ENCODE assay signal across 9 mouse cellular contexts in genomic region chr8:107502922-107503321, GRCm38 (mm10).
DNase-seq lines count a peak whose midpoint lies in the region; ATAC-seq and TF ChIP-seq lines count a peak whose summit lies in the region.
"Had no signal": no experiment of that assay in that cellular context is flagged by ENCODE, and none has a peak within 500 bp of the region (broad histone marks: within the 10 kb centered on the region; RNA-seq: fewer than 3 reads in every experiment).

No protein-coding gene starts in this region.

- no peaks in the 10 kb centered on the region for H3K9me3 ChIP-seq in midbrain, embryonic 13.5 days
- H3K9me3 ChIP-seq in midbrain, embryonic 15.5 days: no peaks in the 10 kb centered on the region
- no peaks in the 10 kb centered on the region for H3K9me3 ChIP-seq in hindbrain, embryonic 14.5 days (ENCODE audit: control insufficient read depth, low read length)

- H3ac ChIP-seq in myocyte (ENCODE audit: control insufficient read depth, insufficient read length): no peak overlapping the region

- H3K4me3 ChIP-seq in midbrain, embryonic 13.5 days (replicated peaks): no peak overlapping the region
- no peak overlapping the region for H3K4me3 ChIP-seq in midbrain, embryonic 15.5 days
- no peak overlapping the region for H3K4me3 ChIP-seq in hindbrain, embryonic 14.5 days (replicated peaks; ENCODE audit: low read length)
- peak overlapping the region; percentile 8 for H3K4me3 ChIP-seq in myocyte

- no peak overlapping the region for H3K9ac ChIP-seq in midbrain, embryonic 13.5 days (replicated peaks)
- H3K9ac ChIP-seq in midbrain, embryonic 15.5 days: no peak overlapping the region
- no peak overlapping the region for H3K9ac ChIP-seq in hindbrain, embryonic 14.5 days

- H3K4me2 ChIP-seq in midbrain, embryonic 13.5 days (replicated peaks): no peak overlapping the region
- no peak overlapping the region for H3K4me2 ChIP-seq in midbrain, embryonic 15.5 days
- no peak overlapping the region for H3K4me2 ChIP-seq in hindbrain, embryonic 14.5 days (replicated peaks)
- peak overlapping the region; percentile 87 for H3K4me2 ChIP-seq in myocyte (ENCODE audit: low read depth)

- no peaks in the 10 kb centered on the region for H3K79me2 ChIP-seq in myocyte (ENCODE audit: control insufficient read depth, insufficient read depth)

- TF ChIP-seq POLR2A in myocyte (IDR thresholded peaks at IDR 0.05; ENCODE audit: insufficient read length, low read depth): no peak

- peaks cover 12% of the 10 kb centered on the region for H3K4me1 ChIP-seq in midbrain, embryonic 13.5 days (replicated peaks)
- H3K4me1 ChIP-seq in midbrain, embryonic 15.5 days: peaks cover 6% of the 10 kb centered on the region; the same call in 1 of the 2 replicates
- peaks cover 4% of the 10 kb centered on the region; the same call in 1 of the 2 replicates for H3K4me1 ChIP-seq in hindbrain, embryonic 14.5 days (replicated peaks; ENCODE audit: control insufficient read depth, insufficient read depth, low read length)

- H3K36me3 ChIP-seq in midbrain, embryonic 13.5 days: peaks cover 17% of the 10 kb centered on the region
- 0 out of 2 replicates have a peak, but pooled peaks cover 3% of the 10 kb centered on the region for H3K36me3 ChIP-seq in midbrain, embryonic 15.5 days (replicated peaks)
- H3K36me3 ChIP-seq in hindbrain, embryonic 14.5 days (replicated peaks; ENCODE audit: control insufficient read depth, insufficient read depth): 0 out of 2 replicates have a peak, but pooled peaks cover 7% of the 10 kb centered on the region
- H3K36me3 ChIP-seq in myocyte (ENCODE audit: control insufficient read depth, insufficient read depth): no peaks in the 10 kb centered on the region

- peak; percentile 11 for DNase-seq in T-cell, adult 2 months (ENCODE audit: low spot score)
- no peak for DNase-seq in hindbrain, embryonic 14.5 days (ENCODE audit: low spot score)
- no peak for DNase-seq in left cerebral cortex, adult 11 months (ENCODE audit: low spot score)
- DNase-seq in cerebellum, adult 18-20 months: no peak
- DNase-seq in urinary bladder, postnatal 10 days (ENCODE audit: low spot score): no peak
- DNase-seq: thymus, postnatal 36 days had no signal

- WGBS in midbrain, embryonic 13.5 days: 64% methylated on average over 3 of the region's 3 CpGs
- 62% methylated on average over 3 of the region's 3 CpGs for WGBS in midbrain, embryonic 15.5 days
- WGBS in hindbrain, embryonic 14.5 days: 33% methylated on average over 3 of the region's 3 CpGs

- H3K27me3 ChIP-seq in midbrain, embryonic 13.5 days: no peaks in the 10 kb centered on the region
- no peaks in the 10 kb centered on the region for H3K27me3 ChIP-seq in midbrain, embryonic 15.5 days (replicated peaks)
- no peaks in the 10 kb centered on the region for H3K27me3 ChIP-seq in hindbrain, embryonic 14.5 days (ENCODE audit: control insufficient read depth, insufficient read depth, low read length)
- H3K27me3 ChIP-seq in myocyte (ENCODE audit: control insufficient read depth, insufficient read depth, insufficient read length): no peaks in the 10 kb centered on the region

- peak overlapping the region; percentile 39; the same call in 1 of the 2 replicates for H3K27ac ChIP-seq in midbrain, embryonic 13.5 days
- H3K27ac ChIP-seq in midbrain, embryonic 15.5 days: no peak overlapping the region
- H3K27ac ChIP-seq in hindbrain, embryonic 14.5 days: 0 out of 2 replicates have a peak overlapping the region, but pooled peaks have one; percentile 14

- no peak for ATAC-seq in midbrain, embryonic 13.5 days
- ATAC-seq in midbrain, embryonic 15.5 days (replicated peaks): no peak
- no peak for ATAC-seq in hindbrain, embryonic 14.5 days (ENCODE audit: low FRiP score)

TF ChIP-seq in myocyte, 11 proteins besides CTCF, POLR2A, EP300 and RAD21:
- TF ChIP-seq TCF3 (IDR thresholded peaks at IDR 0.05; ENCODE audit: insufficient read length, low read depth) (no peak), E2F4 (IDR thresholded peaks at IDR 0.05; ENCODE audit: insufficient read depth) (no peak), MYOD1 (IDR thresholded peaks at IDR 0.05; ENCODE audit: control insufficient read depth in 1 of 3, insufficient read length in 2 of 3, low read depth in 2 of 3) (peak in 1 of 3 experiments; percentile 47), MAX (IDR thresholded peaks at IDR 0.05; ENCODE audit: low read depth) (no peak), MYOG (IDR thresholded peaks at IDR 0.05; ENCODE audit: control insufficient read depth in 1 of 3, insufficient read depth in 1 of 3, insufficient read length in 2 of 3, low read depth in 2 of 3) (peak in 1 of 3 experiments; percentile 29), USF1 (IDR thresholded peaks at IDR 0.05; ENCODE audit: low read depth) (no peak), CEBPB (IDR thresholded peaks at IDR 0.05; ENCODE audit: insufficient read depth, poor library complexity, severe bottlenecking) (peak; percentile 63), REST (IDR thresholded peaks at IDR 0.05; ENCODE audit: insufficient read depth, insufficient read length) (no peak), TCF12 (IDR thresholded peaks at IDR 0.05; ENCODE audit: insufficient read depth, poor library complexity, severe bottlenecking) (no peak), SRF (IDR thresholded peaks at IDR 0.05; ENCODE audit: control insufficient read depth, insufficient read length, low read depth) (no peak), POLR2AphosphoS2 (IDR thresholded peaks at IDR 0.05; ENCODE audit: insufficient read length, low read depth) (no peak)
